Mouse (Mus musculus) A20 (cell line): Measurements from ENCODE around the gene Runx3.

Source experiments
- DNase-seq: peaks from one replicate; pipeline ENCODE4 v3.0.0-alpha.2; 2011; ENCODE audit warnings: low read depth, low spot score

Gene Runx3

DNA sequence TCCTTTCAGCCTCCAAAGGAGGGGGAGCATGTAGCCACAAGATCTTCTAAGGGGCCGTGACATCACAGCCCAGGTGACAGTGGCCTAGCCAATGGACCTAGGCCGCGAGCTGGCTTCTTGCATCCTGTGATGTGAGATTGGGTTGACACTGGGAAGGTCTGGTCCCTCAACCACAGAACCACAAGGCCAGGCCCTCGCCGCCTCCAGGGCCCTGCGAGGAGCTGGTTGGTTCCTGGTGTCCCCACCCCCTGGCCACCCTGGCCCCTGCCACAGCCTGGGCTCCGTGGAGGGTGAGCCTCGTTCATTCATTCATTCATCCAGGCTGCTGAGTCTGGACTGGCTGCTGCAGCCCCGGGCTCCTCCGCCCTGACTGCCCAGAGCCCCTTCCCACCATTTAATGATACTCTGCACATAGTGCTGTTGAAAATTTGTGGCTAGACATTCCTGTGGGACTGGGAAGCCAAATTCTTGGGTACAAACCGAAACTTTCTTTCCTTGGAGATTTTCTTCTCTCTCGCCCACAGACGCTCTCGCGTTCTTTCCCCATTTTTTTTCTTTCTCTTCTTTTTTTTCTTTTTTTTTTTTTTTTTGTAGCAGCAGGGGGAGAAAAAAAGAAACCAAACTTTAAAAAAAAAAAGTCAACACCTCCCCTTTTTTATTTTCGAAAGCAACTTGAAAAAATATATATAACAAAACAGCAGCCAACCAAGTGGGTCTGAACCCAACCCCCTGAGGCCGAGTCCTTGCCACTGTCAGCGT is at the start of gene Runx3:
Gene Runx3 (plus strand): TSS at position 311 of the 759 bp plus-strand sequence.
- no peak for DNase-seq

DNA sequence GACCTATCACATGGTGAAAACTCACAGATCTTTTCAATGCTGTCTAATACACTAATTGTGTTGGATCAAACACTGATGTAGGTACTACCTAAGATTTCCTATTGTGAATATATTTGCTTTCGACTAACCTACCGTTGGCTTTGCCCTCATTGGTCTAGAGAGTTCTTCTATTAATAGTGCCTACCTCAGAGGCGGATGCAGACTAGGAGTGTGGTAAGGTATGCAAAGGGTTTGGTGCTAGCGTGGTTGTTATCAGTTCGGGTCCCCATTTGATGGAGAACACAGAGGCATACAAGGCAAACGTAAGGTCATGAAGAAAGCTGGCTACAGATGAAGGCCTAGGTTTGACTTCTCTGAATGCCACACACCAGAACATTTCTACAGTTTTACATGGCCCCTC is 47.8 kb upstream of the Runx3 start:
- DNase-seq, result no peak

DNA sequence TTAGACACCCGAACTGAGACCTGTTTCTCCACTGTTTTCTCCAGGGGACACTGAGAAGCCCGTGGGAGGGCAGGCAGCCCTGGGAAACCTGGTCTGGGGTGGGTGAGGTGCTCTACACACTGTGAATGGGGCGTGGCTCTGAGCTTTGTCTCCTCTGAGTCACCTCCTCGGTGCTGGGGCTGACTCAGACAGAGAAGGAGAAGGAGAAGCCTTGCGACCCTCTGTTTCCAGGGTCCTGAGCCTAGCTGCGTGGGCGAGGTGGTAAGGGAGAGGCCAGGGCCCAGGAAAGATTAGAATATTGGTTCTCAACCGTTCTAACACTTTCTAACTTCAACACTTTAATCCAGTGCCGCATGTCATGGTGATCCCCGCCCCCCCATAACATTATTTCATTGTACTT is 46.9 kb upstream of the Runx3 start:
- DNase-seq, result no peak

DNA sequence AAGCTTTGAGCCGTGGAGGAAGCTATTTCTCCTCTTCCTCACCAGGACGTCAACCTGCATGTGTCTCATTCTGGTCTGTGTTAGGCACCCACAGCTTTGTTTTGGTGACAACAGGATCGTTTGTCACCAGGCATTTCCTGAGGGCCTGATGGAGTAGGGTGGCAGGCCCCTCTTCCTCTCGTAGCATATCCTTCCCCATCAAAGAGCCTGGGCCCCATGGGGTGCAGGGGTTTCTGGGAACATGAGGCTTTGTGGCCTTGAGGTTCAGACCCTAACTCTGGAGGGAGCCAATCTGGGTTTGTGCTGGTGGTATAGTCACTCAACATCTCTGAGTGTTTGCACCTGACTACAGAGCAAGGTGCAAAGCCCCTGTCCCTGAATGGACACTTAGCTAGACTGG is 45.8 kb upstream of the Runx3 start:
- no peak for DNase-seq

DNA sequence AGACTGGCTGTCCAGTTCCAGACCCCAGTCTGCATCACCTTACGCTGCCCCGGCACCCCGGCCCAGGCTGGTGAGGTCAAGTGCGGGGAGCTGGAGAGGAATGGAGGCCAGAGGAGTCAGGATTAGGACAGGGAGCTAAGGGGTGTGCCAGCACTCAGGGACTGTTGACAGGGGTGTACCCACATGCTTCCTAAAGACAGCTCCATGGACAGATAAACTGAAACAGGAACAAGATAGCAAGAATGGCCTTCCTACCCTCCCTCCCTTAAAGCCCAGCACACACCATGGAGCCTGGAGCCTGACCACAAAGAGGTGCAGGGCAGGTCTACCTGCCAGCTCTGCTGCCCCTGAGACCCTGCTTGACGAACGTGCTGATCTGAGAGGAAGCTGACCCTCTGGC is 45.1 kb upstream of the Runx3 start:
- DNase-seq, result no peak

DNA sequence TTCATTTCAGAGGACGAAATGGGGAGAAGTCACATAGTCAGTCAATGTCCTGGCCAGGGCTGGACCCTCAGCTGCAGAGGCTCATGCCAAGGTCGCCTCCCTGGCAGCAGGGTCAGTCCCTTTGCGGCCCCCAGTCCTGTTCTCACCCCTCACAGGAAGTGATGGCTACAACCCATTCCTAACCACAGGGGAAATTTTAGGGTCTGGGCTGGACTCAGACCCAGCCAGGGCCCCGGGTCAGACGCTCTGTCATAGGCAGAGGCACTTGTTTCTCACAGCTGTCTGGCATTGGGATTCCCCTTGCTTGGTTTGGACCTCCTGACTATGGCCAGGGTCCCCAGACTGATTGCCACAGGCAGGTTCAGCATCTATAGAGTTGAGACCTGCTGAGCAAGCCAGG is 43.8 kb upstream of the Runx3 start:
- DNase-seq, result no peak

DNA sequence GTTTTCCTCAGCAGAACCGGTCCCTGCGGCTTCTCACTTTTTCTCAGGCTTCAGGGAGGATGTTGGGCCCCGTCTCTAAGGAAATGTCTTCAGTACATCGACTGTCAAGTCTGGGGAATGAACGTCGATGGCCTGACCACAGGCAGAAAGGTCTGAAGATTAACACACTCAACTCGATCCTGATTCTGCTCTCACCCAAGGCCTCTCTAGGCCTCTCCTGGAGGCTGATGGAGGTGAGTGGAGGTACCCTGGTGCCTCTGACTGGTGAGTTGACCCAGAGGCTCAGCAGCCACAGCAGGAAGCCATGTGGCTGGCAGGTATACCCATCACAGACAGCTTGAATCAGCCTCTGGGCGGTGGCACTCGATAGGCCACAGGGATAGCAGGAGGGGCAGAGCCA is 43.3 kb upstream of the Runx3 start:
- no peak for DNase-seq

DNA sequence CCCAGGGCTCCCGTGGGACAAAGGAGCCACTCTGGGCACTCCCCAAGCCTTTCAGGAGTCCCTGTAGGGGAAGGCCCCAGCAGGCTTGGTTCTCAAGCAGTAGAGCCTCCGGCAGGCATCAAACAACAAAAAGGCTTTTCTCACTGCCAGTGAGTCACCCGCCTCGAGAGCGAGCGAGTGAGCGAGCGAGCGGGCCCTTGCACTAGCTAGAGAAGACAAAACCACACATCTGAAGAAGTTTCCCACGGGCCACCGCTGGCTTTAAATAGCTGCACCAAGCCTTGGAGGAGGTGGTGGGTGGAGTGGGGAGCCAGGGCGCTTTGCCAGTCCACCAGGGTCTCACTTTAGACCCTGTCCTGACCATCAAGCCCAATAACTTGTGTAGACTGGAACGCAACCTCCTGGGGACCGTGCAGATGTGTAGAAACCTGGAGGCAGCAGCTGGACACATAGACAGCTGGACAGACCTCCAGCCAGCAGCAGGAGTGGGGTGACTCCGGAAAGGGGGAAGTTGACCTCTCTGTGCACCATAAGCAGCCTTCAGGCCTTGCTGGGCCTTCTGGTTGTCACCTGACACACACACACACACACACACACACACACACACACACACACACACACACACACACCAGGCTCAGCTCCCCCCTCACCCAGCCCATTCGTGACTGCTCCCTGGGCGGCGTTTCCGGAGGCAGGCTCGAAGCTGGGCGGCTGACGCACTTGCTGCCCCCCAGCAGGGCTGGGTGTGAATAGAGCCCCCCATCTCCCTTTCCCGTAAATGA is 40.4 kb upstream of the Runx3 start:
- no peak for DNase-seq

DNA sequence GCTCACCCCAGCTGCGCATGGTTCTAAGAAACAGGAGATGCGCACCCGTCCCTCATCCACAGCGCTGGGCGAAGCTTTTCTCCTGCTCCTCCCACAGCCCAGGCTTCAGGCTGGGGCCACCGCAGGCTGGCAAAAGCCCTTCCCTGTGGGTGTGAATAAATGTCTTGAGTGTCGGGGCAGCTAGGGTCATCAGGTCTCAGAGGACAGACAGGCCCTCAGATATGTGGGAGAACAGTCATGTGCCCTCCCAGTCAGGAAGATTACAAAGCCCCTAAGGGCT is 39.9 kb upstream of the Runx3 start:
- no peak for DNase-seq

DNA sequence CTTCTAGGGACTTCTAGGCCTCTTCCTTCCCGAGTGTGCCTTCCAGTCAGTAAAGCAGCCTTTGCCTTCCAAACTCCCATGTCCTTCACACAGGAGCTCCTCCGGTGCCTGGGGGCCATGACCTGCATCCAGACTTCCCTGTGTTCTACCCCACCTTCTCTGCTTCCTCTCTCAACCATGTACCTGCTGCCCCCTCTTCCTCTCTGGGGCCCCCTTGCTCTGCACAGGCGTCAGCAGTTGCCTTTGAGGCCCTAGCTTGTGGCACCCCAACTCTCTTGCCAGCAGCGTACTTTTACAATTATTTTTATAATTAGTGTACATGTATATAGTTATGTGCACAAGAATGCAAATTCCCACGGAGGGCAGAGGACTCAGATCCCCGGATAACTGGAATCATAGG is 37.4 kb upstream of the Runx3 start:
- no peak for DNase-seq

DNA sequence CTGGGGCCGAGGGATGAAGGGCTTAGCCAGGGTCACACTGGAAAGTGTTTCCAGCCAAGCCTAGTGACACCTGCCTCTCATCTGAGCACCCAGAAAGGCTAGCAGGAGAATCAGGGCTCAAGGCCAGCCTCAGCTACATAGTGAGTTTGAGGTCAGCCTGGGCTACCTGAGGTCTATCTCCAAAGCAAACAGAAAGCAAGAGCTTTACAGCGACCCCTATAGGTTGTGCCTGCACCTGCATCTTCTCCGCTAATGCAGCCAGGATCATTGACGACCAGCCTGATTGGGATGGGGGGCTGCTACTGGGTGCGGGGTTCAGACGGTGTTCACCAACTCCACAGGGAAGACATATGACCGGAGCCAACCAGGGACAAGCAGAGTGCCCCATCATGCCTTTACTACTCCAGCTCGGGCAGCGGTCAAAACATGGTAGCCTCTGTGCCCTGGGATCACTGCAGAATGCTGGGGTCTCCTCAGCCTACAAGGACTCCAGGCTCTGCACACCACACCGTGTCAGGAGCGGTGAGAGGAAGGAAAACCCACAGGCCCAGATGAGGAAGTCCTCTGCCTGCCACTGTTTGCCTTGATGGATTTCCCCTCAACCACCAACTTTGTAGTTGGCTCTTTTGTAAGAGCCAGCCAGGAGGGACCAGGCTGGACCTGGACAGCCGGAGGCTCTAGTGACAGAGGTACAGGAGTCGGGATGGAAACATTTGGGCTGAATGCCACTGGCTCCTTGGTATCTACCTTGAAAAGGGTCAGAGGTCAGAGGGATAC is 35.2 kb upstream of the Runx3 start:
- no peak for DNase-seq

DNA sequence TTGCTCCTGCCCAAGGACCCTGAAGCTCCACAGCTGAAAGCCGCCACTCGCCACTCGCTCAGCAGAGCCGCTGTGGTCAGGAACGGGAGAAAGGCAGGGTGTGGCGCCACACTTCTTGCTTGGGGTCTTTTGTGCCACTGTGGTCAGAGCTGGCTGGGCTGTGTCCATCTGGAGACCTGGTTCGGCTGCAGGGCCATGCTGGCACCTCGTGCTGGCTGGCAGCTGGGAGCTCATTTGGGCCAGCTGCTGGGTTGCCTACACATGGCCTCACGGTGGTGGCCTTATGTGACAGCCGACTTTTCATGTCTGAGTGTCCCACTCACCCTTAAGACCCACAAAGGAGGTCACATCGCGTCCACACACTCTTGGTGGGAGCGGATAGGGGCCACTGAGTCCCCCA is 29.8 kb upstream of the Runx3 start:
- DNase-seq, result no peak

DNA sequence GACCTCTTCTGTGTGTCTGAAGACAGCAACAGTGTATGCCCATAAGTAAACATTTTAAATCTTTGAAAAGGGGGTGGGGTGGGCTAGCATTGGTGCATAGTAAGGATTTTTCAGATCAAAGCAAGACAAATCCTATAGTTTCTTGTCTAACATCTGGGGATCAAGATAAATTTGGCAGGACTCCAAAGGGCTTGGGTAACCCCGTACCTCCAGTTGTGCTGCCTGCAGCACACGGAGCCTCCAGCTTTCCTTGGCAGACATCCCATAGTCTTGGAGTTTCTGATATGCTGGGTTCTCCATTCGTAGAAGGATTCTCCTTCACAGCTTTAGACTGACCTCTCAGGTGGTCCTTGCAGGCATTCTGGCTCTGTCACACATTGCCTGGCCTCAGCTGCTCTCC is 27.6 kb upstream of the Runx3 start:
- DNase-seq, result no peak

DNA sequence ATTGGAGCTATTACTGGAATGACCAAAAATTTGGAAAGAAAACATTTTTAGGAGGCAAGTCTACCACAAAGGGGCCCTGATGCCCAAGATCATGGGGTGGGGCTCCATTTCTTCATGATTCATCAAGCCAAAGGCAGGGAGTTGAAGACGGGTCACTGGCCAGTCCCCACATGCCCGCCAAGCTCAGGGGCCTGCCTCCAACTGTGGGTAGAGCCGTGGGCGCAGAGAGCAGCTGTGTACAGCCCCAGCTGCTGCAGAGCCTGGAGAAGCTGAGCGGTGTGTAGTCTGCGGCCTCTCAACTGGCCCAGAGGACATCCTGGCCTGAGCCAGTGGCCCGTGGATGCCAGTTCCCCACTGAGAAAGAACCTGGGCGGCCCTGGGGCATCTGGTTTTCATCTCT is 24.8 kb upstream of the Runx3 start:
- no peak for DNase-seq

DNA sequence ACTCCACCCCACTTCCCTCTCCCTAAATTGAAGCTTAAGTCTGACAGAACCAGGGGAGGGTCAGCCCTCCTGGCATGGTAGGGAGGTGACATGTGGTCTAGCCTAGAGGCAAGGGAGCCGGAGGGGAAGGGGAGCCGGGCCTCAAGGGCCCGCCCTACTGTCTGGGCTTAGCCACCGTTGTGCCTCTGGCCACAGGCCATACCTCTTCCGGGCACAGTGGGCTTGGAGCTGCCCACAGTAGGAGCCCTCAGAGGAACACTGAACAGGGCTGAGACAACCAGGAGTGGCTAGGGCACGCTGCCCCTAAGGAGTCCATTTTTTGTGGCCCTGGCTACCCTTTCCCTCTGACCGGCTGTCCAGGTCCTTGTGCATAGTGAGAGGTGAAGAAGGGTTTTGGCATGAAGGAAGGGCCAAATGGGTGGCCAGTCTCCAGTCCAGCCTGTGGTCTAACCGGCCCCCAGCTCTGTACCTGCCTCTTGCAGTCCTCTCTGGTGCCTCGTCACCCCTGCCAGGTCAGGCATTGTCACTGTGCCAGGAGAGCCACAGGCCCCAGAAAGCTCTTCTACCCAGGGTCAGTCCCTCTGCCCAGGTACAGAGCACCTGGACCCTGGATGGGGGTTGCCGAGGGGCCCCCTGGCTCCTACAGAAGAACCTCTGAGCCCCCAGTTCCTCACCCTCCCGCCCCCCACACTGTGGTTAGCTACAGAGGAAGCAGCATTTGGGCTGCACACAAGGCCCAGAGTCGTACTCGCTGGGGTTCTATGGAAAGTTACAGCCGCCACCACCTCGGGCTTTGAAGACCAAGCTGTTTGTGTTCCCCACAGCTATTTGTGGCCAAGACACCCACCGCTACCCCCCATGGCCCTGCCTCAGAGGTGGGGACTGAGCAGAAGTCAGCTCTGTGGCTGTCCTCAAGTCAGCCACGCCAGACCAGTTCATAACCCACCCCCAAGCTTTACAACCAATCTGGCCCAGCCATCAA is 22.3 kb upstream of the Runx3 start:
- DNase-seq, result no peak

DNA sequence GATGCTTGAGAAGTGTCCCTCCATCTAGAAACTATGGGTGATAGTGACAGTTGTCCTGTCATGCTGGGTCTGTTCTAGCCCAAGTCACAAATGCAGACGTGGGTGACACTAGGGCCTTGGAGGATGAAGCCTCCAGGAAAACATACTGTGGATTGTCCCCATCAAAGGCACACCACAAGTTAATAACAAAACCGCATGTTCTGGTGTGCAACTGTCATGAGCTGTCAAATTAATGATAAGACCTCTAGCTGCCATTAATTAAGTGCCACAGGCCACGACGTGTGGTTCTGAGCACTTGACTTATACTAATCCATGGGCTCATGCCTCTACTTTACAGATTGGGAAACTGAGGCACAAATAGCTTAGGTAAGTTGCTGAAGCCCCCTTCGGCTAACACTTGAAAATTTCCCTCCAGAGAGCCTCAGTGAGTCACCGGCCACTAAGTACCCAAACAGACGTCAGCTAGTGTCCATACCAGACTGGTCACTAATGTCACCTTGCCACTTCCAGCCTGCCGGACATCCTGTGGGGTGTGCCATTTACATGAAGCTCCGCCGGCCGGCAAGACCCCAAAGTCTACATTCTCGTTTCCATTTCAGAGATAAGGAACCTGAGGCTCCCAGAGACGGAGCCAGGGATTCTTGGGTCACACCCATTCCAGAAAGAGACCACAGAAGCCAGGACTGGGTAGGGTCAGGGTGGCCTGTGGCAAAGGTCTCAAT is 18.3 kb upstream of the Runx3 start:
- no peak for DNase-seq

DNA sequence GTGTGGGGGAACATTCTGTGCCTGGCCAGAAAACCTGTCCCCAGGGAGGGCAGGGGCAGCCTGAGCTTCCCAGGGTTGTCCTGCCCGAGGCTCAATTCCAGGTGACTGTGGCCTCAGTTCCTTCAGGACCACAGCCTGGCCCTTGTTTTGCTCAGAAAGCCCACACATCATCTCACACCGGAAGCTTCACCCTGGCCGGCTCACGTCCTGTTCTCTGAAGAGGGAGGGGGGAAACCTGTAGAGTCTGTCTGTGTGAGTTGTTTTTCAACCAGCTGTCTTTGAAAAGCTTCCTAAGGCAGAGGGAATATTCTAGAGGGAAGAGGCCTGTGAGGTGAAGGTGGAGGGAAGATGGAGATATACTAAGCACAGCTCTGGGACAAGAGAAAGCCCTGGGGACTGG is 17.7 kb upstream of the Runx3 start:
- no peak for DNase-seq

DNA sequence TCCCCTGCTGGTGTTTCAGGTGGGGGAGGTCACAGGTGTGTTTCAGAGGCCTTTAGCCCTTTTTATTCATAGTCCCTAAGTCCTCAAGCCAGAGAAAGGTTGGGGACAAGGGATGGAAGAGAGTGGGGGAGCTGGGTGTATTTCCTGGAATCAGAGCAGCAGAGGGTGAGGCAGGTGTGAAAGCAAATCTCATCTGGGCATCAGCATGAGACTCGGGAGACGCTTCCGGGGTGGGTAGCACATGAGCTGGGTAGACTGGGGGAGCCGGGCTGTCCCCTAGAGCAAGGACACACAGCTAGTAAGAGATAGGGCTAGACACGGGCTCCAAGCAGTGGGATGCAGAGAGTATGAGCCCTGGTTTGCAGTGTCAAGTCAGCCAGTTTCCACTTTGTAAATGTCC is 16.7 kb upstream of the Runx3 start:
- DNase-seq, result no peak

DNA sequence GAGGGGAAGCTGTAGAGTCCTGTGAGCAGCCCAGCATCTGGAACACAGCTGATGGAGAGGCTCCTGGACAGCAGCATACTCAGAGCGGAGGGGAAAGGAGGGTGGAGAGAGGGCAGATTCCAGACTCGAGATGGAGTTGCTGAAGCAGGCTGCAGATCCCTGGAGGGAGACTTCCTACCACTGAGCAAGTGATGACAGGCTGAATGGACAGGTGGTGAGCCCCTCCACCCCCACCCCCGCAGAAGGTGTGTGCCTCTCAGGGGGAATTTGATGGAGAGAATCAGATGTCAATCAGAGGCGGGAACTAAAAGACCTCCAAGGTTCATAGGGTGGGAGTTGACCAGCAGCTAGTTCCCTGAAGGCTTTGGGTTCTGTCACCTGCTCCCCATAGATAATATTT is 13.5 kb upstream of the Runx3 start:
- DNase-seq, result no peak

DNA sequence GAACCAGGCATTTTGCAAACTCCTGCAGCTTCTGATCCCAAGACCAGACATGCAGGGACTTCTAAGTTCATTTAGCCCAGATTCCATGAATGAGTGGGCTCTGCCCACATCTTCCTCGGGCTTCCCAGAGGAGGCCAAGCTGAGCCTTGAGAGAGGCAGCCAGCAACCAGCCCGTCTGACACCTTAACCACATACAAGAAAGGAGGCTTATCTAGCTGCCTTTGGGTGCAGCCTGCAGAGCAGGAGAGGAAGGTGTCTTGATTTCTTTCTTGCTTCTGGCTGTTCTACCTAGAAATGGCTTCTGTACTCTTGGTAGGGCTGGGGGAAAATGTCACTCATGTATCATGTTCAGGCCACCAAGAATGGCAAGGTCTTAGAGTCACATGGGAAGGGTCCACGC is 11.8 kb upstream of the Runx3 start:
- DNase-seq, result no peak

DNA sequence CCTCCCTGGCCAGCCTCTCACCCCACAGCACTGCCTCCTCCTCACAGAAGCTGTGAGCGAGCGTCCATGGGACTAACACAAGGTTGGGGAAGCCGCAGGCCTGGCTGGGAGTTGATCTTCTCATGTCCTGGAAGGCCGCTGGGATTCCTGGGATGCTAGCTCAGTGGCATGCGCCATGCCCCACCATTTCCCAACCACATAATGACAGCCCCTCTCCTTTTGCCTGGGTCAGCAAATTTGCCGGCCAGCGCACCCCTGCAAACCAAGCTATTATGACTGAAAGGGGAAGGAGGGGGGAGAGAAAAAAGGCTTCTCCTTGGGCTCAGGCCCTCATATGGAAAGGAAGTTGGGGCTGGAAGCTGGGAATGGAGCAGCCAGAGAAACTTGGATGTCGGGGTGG is 6.8 kb upstream of the Runx3 start:
- DNase-seq, result no peak
